Mouse (Mus musculus) E14TG2a.4 (cell line): ENCODE data around the gene Cops9.

Source experiments
- CTCF ChIP-seq: conservative IDR thresholded peaks from 2 replicates; pipeline ENCODE4 v1.5.1; 2014; ENCODE audit warnings: low read length
- POU5F1 ChIP-seq: IDR thresholded peaks from 2 replicates; pipeline ENCODE4 v1.6.1; 2014; ENCODE audit warnings: low read length, borderline replicate concordance

DNA sequence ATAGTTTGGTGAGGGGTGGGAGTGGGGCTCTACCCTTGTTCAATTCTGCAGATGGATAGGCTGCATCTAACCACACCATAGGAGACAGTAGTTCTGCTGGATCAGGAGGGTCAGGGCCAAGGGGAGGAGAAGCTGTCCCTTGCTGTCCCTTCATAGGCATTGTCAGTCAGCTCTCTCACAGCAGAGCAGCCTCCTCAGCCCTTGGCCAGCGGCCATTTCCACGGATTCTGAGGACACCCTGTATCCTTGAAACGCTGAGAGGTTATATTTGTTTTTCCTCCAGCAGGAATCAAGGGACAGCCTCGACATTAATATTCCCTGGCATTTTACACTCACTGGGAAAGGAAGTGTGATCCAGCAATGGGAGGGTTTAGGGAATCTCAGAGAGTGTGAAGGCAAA is 23.4 kb downstream of the Cops9 start:
- TF ChIP-seq CTCF: no peak
- TF ChIP-seq POU5F1: no peak
